Mouse (Mus musculus): ENCODE results near the gene Map4k5. TPM values are rescaled to one million over a fixed set of nuclear protein-coding genes. Genes with fewer than 3 reads are reported as not detected.

The Map4k5 gene
- total RNA-seq, 2 experiments from 2014 or later = 12.4 to 14.1 TPM

DNA sequence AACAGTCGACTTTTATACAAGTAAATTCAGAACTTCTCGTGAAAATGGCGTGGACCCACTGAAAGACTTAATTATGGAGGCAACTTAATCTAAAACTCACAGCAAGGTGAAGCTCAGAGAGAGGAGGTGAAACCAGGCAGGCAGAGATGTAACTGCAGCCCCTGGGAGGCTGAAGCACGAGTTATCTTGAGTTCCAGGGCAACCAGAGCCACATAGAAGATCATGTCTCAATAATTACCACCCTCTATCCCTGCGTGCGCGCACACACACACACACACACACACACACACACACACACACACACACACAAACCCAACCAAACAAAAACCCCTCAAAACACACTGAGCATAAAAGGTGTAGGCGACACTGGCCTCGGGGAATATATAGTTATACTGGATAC, 46.5 kb downstream of the Map4k5 start:
- ATAC-seq (ENCODE audit: poor library complexity, severe bottlenecking) = no peak

DNA sequence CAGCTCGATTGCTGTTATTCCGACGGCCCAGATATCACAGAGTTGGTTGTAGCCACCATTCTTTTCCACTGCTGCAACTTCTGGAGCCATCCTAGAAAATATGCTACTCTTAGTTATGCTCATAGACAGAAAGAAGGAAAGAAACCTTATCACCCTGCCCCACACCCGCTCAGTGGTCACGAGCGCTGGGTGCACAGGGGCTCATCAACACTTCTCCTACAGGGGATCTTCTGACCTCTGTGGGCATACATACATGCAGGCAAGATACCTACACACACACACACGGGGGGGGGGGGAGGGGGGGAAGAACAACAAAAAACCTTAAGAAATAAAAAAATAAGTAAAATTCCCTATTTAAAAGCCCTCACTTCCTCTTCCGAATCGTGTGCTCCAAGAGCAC, 47.3 kb downstream of the Map4k5 start:
- no peak for ATAC-seq (ENCODE audit: poor library complexity, severe bottlenecking)

DNA sequence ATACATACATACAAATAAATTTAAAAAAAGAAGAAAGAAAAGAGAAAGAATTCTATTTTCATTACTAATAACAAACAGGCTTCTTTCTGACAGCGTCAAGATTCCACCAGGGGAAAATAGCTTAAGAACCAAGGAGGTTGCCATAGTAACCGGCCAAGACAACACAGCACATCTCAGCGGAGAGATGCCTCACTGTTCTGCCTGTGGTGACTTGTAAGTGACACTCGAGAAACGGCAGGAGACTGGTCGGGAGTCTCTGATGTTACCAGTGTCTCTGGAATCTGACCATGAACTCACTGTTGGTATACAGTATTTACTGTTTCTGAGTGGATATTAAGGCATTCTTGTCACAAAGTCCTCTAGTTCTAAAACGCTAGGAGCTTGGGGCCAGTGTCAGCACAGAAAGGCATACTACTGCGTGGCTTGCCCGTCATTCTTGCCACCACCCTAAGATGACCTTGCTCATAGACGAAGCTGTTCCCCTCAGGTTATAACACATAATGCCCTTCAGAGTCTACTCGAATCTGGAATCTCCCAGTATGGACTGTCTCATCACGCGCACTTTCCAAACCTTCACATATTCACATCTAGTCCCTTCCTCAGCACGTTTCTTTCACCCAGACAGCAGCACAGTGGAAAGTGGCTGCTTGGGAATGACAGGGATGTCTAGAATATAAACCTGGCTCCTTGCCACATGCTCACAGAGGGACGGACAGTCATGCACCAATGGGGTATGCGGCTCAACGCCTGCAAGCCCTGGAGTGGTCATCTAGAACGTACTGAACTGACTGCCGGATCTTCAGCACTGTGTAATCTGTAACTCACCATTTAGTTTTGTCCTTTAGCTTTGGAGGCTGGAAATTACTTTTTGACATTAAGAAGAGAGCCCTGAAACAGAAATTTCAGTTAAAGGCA, 49.2 kb downstream of the Map4k5 start:
- ATAC-seq (ENCODE audit: poor library complexity, severe bottlenecking) = no peak

- peak; percentile 78 for ATAC-seq (ENCODE audit: poor library complexity, severe bottlenecking)
Measured at GRCm38 (mm10) chr12:69838376-69838775, 54.6 kb downstream of the Map4k5 start.

GRCm38 (mm10) chr12:69833982-69834604, 58.9 kb downstream of the Map4k5 start:
- no peak for ATAC-seq (ENCODE audit: poor library complexity, severe bottlenecking)

DNA sequence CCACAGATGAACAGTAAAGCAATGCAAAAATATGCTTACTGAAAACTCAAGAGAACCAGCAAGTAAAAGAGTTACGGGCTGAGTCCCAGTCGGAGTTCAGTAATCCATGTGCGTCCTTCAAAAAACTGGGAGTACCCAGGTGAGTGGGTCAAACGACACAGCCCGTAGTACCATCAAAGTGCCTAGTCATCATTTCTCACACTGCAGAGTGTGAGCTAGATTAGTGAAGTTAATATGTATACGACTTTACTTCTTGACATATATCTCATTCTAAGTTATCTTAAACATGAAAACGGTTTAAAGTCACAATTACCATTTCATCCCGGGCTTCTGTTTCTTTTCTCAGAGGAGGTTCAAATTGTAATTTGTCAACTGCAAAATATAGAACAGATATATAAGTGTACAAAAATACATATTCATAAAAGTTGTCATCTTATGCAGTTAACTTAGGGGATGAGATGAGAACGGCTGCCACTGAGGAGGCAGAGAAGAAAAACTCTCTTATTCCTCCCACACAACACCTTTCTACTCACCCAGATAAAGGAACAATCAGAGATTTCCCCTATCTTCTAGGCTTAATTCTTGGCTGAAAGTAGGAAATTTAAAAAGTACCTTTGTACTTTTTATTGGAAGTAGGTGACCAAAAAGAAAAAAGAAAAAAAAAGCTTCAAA, 61.6 kb downstream of the Map4k5 start:
- no peak for ATAC-seq (ENCODE audit: poor library complexity, severe bottlenecking)

DNA sequence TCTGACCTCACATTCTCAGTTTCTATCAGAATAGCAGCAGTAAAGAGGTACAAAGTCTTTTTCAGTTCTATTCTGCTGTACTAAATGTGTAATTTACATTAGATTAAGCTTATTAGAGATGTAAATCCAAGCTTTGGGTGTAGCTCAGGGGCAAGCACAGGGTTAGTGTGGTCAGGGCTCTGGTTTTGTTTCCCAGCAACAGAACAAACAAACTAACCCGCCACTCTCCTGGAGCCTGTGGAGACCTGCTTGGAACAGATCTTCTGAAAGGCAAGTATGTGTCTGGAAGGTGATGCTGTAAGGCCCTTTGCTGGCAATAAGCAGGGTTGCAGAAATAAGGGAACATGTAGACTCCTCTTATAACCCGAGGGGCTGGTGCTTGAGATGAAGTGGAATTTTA, 64.8 kb downstream of the Map4k5 start:
- no peak for ATAC-seq (ENCODE audit: poor library complexity, severe bottlenecking)

GRCm38 (mm10) chr12:69824881-69825597, 68.0 kb downstream of the Map4k5 start:
- no peak for ATAC-seq (ENCODE audit: poor library complexity, severe bottlenecking)

DNA sequence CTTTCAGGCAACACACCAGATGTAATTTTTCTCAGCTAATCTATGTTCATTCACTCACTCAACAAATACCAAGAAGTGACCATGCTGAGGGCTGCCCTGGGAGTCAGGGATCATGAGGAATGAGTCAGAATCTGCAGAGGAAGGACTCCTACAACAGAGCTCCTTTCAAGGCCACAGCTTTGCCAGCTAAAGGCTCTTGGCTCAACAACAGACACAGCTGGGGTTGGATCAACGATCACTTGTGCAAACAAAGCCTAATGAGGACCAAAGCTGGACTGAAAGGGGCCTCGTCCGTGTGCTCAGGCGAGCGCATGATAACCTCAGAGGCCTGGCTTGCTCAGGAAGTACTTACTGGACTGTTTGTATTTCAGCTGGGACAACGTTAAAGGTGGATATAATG, 78.7 kb downstream of the Map4k5 start:
- ATAC-seq (ENCODE audit: poor library complexity, severe bottlenecking) = no peak

DNA sequence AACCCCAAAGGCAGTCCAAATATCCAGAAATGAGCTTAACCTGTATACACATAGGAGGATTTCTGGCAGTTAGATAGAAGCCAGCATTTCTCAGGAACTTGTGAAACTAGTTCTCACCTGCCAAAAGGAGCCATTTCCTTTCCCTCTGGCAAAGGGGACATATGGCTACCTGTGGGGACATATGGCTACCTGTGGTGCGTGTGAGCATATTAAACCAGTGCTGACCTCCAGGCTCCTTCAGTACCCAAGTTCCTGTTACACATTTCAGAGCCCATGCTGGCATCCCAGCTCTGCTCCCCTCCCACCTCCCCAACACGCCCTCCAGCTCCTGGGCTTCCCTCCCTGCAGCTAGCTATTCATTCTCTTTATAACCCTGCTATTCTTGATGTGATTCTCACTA, 79.4 kb downstream of the Map4k5 start:
- ATAC-seq (ENCODE audit: poor library complexity, severe bottlenecking) = no peak

GRCm38 (mm10) chr12:69812986-69813385, 80.0 kb downstream of the Map4k5 start:
- no peak for ATAC-seq (ENCODE audit: poor library complexity, severe bottlenecking)

- ATAC-seq (ENCODE audit: poor library complexity, severe bottlenecking) = no peak
Measured at GRCm38 (mm10) chr12:69811976-69812375, 81.0 kb downstream of the Map4k5 start.

DNA sequence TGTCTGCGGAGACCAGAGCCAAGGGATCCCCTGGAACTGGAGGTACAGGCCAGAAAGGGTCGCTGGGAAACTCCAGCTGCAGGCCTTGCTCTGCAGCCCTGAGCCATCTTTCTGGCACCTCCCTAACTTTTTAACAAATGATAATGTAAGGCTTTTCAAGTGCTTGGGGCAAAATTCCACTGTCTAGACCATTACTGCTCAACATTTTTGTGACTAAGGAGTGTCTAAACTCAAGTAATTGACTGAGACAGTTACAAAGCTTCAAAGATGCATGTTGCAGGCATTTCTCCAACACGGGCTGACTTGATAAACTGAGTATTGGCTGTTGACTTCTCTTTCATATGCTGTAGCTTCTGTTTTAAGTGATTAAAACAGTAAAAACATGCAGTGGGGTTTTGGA, 83.6 kb downstream of the Map4k5 start:
- ATAC-seq (ENCODE audit: poor library complexity, severe bottlenecking) = no peak

DNA sequence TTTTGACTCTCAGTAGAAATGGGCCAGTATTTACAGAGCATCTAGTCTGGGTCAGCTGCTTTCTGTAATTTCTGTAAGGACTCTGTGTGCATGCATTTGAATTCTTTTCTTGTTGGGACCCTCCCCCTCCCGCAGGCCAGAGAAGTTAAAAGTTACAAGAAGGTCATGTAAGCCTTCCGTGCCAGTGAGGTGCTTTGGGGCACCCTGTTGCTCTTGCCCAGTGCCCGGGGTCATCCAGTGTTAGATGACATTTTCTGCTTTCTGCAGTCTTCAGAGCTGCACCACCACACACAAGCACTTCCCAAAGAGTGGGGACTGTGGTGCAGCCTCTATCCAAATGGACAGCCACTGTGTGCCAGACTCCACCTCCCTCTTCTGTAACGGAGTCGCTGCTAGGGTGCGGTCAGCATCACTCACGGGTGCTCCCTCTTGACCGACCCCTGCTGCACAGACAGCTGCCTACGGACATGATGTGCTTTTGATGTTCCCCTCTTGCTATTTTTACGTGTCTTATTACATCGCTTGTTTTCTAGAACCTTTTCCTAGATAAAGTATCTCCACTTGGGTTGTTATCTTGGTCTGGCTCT, 85.5 kb downstream of the Map4k5 start:
- no peak for ATAC-seq (ENCODE audit: poor library complexity, severe bottlenecking)

- no peak for ATAC-seq (ENCODE audit: poor library complexity, severe bottlenecking)
Measured at GRCm38 (mm10) chr12:69805148-69805547, 87.9 kb downstream of the Map4k5 start.

DNA sequence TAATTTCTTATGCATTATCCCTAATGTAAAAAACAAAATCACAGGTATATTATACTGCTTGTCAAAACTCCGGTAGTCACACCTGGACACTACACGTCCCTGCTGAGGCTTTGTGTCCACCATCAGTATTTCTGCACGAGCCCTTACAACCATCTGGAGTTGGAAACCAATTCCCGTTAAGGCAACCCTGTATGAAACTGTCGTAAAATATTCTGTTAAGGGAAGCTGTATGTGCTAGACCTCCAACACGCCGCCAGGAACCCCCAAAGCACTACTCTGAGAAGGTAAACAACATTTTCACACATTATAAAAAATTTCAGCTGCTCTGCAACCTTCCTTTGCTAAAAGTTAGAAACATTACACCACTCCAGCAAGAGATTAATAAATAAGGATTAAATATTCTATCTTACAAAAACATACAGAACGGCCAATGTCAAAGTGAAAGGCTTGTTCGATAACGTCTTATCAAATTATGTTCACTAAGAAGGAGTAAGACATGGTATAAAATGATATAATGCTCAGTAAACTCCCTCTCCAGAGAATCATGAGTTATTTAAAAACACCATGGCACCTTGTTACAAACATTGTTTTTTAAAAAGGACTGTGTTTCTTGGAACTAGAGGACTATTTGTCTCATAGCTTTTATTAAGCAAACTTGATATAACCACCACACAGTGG, 88.5 kb downstream of the Map4k5 start:
- no peak for ATAC-seq (ENCODE audit: poor library complexity, severe bottlenecking)

- ATAC-seq (ENCODE audit: poor library complexity, severe bottlenecking) = no peak
Measured at GRCm38 (mm10) chr12:69803196-69803595, 89.8 kb downstream of the Map4k5 start.

DNA sequence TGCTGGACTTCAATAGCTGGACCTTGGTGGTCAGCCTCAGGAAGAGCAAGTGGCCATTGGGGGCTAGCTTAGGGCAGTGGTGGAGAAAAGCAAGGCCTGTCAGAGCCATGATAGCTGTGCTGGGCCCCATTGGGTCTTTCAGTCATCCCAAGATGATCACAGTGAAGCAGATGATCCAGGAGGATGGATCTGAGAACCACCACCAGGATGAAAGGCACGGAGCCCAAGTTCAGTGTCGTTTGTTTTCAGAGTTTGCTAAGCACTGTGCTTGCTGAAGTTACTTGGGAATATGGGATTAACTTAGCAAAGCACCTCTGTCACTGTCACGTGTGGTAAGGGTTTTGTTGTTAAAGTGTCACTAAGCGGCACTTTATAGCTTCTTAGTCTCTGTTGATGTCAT, 92.4 kb downstream of the Map4k5 start:
- ATAC-seq (ENCODE audit: poor library complexity, severe bottlenecking) = no peak

GRCm38 (mm10) chr12:69796311-69796710, 96.7 kb downstream of the Map4k5 start:
- ATAC-seq (ENCODE audit: poor library complexity, severe bottlenecking) = no peak
